Mouse (Mus musculus): Measurements from ENCODE around the gene Agbl1.

DNA sequence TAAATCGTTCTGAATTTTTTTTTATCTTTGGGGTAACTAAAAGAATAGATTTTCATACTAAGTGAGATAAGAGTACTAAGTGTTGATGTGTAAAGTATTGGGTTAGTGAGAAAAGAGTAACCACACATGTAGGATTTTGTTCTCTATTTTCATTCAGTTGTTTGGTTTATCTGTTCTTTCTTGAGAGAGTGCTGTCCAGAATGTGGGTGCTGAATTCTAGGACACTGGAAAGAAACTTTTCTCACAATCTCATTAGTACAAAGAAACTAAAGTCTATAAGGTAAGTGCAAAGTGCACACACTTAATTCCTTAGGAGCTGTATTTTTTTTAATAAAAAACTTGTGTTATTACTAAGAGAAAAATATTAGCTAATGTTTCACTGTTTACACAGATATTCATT lies 674.4 kb downstream of the Agbl1 start:
- TF ChIP-seq POLR2A (IDR thresholded peaks at IDR 0.05; ENCODE audit: low read depth, low read length): no peak
- TF ChIP-seq CTCF (IDR thresholded peaks at IDR 0.05; ENCODE audit: extremely low read depth, insufficient read length, insufficient replicate concordance, low read depth, low read length): no peak

All from small intestine, adult 2 months (tissue).